Mouse (Mus musculus) neural tube, embryonic 13.5 days (tissue): ENCODE data around the gene Hemgn. TPM values are rescaled to one million over a fixed set of nuclear protein-coding genes. Genes with fewer than 3 reads are reported as not detected.
A peak's percentile ranks its signal among the peaks of the same experiment; 100 is the strongest.

Experiments used
- ATAC-seq: fragments of 200-750 bp; cut with Nextera tagmentation; 2 replicates; pipeline ENCODE4 v1.8.0; 2017; ENCODE audit warnings: low read depth, mild to moderate bottlenecking, moderate TSS enrichment, moderate library complexity
- H3K27ac ChIP-seq: fragments of 300-500 bp; sonication (generic); replicated peaks from 2 replicates; pipeline ENCODE4 v1.5.1; 2015; ENCODE audit warnings: moderate library complexity, mild to moderate bottlenecking, inconsistent platforms
- H3K27me3 ChIP-seq: fragments of 300-500 bp; sonication (generic); 2 replicates; pipeline ENCODE4 v1.6.1; 2015; ENCODE audit warnings: mild to moderate bottlenecking, inconsistent platforms
- H3K36me3 ChIP-seq: fragments of 300-500 bp; sonication (generic); 2 replicates; pipeline ENCODE4 v1.6.1; 2015; ENCODE audit warnings: mild to moderate bottlenecking, inconsistent platforms
- H3K4me1 ChIP-seq: fragments of 300-500 bp; sonication (generic); replicated peaks from 2 replicates; pipeline ENCODE4 v1.6.1; 2015; ENCODE audit warnings: inconsistent platforms
- H3K4me2 ChIP-seq: fragments of 300-500 bp; sonication (generic); 2 replicates; pipeline ENCODE4 v1.6.1; 2015; ENCODE audit warnings: inconsistent platforms, mild to moderate bottlenecking, moderate library complexity
- H3K4me3 ChIP-seq: fragments of 300-500 bp; sonication (generic); 2 replicates; pipeline ENCODE4 v1.5.1; 2015; ENCODE audit warnings: mild to moderate bottlenecking, inconsistent platforms
- H3K9ac ChIP-seq: fragments of 300-500 bp; sonication (generic); 2 replicates; pipeline ENCODE4 v1.6.1; 2015; ENCODE audit warnings: moderate library complexity, mild to moderate bottlenecking, inconsistent platforms
- H3K9me3 ChIP-seq: fragments of 300-500 bp; sonication (generic); 2 replicates; pipeline ENCODE4 v1.6.1; 2016; ENCODE audit warnings: inconsistent platforms
- WGBS: fragments of 180-500 bp; shearing (Covaris S2); methylation state at CpG from one replicate; pipeline ENCODE4 v1.1.7; 2015; 5-methylcytosine and 5-hydroxymethylcytosine counted together
- polyA plus RNA-seq: library from polyadenylated mRNA; unstranded; fragments of >200 nt; fragmentation: Nextera tagmentation; extraction: Ambion mirVana; gene quantifications from 2 replicates; pipeline ENCODE4 v1.2.1, GENCODE M21; 2015

Hemgn gene
- 0.37 and 0.60 TPM in 2 replicates for polyA plus RNA-seq

DNA sequence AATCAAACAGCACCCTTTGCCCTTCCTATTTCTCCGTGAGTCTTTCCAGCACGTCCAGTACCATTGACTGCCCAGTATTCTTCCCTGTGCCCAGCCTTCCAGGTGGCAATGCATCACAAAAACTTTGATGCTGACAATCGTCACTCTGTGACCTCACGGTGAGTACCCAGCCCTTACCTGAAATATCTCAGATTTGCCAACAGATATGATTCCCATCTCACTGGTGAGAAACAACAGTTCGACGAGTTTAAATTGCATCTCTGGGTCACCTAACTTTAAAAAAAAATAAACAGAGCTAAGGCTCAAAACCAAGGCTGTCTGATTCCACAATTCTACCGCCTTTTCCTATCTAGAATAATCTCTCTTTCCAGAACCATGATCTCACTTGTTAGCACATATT is at the start of gene Hemgn:
Gene Hemgn, minus strand, starts transcription at position 101 of the 400 bp plus-strand sequence.
- Histone ChIP-seq H3K36me3 (no peaks in the 10 kb centered on the region), H3K9ac (no peak within 1 kb of the TSS), H3K4me3 (no peak within 1 kb of the TSS), H3K9me3 (no peaks in the 10 kb centered on the region), H3K27me3 (no peaks in the 10 kb centered on the region), H3K27ac (no peak within 1 kb of the TSS), H3K4me1 (no peaks in the 10 kb centered on the region), H3K4me2 (no peak within 1 kb of the TSS)
- no peak for ATAC-seq
- 85% methylated on average over 7 of the region's 7 CpGs for WGBS

GRCm38 (mm10) chr4:46458411-46458810 is 45.1 kb upstream of the Hemgn start:
- no peak for ATAC-seq
- Histone ChIP-seq H3K36me3 (peaks cover 22% of the 10 kb centered on the region), H3K9ac (no peak overlapping the region), H3K9me3 (no peaks in the 10 kb centered on the region), H3K4me3 (no peak overlapping the region), H3K4me2 (no peak overlapping the region), H3K27me3 (no peaks in the 10 kb centered on the region), H3K4me1 (peaks cover 20% of the 10 kb centered on the region), H3K27ac (no peak overlapping the region)
- WGBS = 93% methylated on average over 2 of the region's 2 CpGs

DNA sequence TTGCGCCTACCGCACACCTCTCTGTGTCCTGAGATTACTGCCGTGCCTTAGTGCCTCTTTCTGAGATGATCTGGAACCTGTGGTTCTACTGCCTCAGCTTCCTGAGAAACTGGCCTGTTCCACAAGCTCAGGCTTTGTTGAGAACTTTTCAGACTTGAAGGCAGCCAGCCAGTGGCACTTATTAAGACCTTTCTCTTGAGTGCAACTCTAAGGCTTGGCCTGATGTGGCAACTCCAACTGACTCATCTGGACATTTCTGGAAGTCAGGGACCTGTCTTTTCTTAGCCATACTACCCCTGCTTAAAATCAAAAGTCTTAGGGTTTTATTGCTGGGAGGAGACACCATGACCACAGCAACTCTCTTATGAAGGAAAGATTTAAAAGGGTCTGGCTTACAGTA is 43.9 kb upstream of the Hemgn start:
- no peak for ATAC-seq
- H3K27ac ChIP-seq = no peak overlapping the region
- H3K4me3 ChIP-seq = no peak overlapping the region
- H3K9ac ChIP-seq = no peak overlapping the region
- H3K9me3 ChIP-seq = no peaks in the 10 kb centered on the region
- no peaks in the 10 kb centered on the region for H3K27me3 ChIP-seq
- no peak overlapping the region for H3K4me2 ChIP-seq
- peaks cover 17% of the 10 kb centered on the region; the same call in 1 of the 2 replicates for H3K36me3 ChIP-seq
- 97% methylated on average over 3 of the region's 3 CpGs for WGBS
- peaks cover 32% of the 10 kb centered on the region for H3K4me1 ChIP-seq

- H3K27me3 ChIP-seq = no peaks in the 10 kb centered on the region
- H3K9me3 ChIP-seq = no peaks in the 10 kb centered on the region
- peaks cover 16% of the 10 kb centered on the region; the same call in 1 of the 2 replicates for H3K36me3 ChIP-seq
- H3K9ac ChIP-seq = no peak overlapping the region
- no peak overlapping the region for H3K27ac ChIP-seq
- H3K4me1 ChIP-seq = peaks cover 32% of the 10 kb centered on the region
- ATAC-seq = no peak
- WGBS = 92% methylated on average over 4 of the region's 4 CpGs
- no peak overlapping the region for H3K4me3 ChIP-seq
- H3K4me2 ChIP-seq = no peak overlapping the region
Observed at GRCm38 (mm10) chr4:46456762-46457161, 43.5 kb upstream of the Hemgn start.

GRCm38 (mm10) chr4:46454097-46454864 is 41.0 kb upstream of the Hemgn start:
- ATAC-seq = no peak
- Histone ChIP-seq H3K4me1 (peaks cover 38% of the 10 kb centered on the region), H3K4me2 (no peak overlapping the region), H3K9ac (peak overlapping the region; percentile 41; the same call in 1 of the 2 replicates), H3K9me3 (no peaks in the 10 kb centered on the region), H3K27me3 (no peaks in the 10 kb centered on the region), H3K4me3 (no peak overlapping the region), H3K27ac (no peak overlapping the region), H3K36me3 (no peaks in the 10 kb centered on the region)
- WGBS = 81% methylated on average over 5 of the region's 5 CpGs

GRCm38 (mm10) chr4:46452855-46453719 is 39.8 kb upstream of the Hemgn start:
- peak overlapping the region; percentile 81 for H3K4me2 ChIP-seq
- no peaks in the 10 kb centered on the region for H3K27me3 ChIP-seq
- H3K36me3 ChIP-seq = no peaks in the 10 kb centered on the region
- no peak for ATAC-seq
- peak overlapping the region; percentile 98 for H3K9ac ChIP-seq
- H3K27ac ChIP-seq = peak overlapping the region; percentile 97; the same call in 1 of the 2 replicates
- H3K4me3 ChIP-seq = peak overlapping the region; percentile 82
- 31% methylated on average over 13 of the region's 13 CpGs for WGBS
- no peaks in the 10 kb centered on the region for H3K9me3 ChIP-seq
- peaks cover 47% of the 10 kb centered on the region for H3K4me1 ChIP-seq

- under 1% methylated on average over 19 of the region's 19 CpGs for WGBS
- no peak for ATAC-seq
Observed at GRCm38 (mm10) chr4:46452481-46452850, 39.2 kb upstream of the Hemgn start.

GRCm38 (mm10) chr4:46451758-46452480 is 38.6 kb upstream of the Hemgn start:
- peak; percentile 44 for ATAC-seq
- Histone ChIP-seq H3K4me3 (peak overlapping the region; percentile 82), H3K9me3 (no peaks in the 10 kb centered on the region), H3K27ac (peak overlapping the region; percentile 97), H3K36me3 (no peaks in the 10 kb centered on the region), H3K4me2 (peak overlapping the region; percentile 81), H3K9ac (peak overlapping the region; percentile 98), H3K4me1 (peaks cover 47% of the 10 kb centered on the region), H3K27me3 (no peaks in the 10 kb centered on the region)
- under 1% methylated on average over 69 of the region's 111 CpGs for WGBS

More at GRCm38 (mm10) chr4:46452481-46452850, 39.2 kb upstream of the Hemgn start:
- Histone ChIP-seq H3K27me3 (no peaks in the 10 kb centered on the region), H3K4me3 (peak overlapping the region; percentile 82), H3K4me2 (peak overlapping the region; percentile 81), H3K9ac (peak overlapping the region; percentile 98), H3K9me3 (no peaks in the 10 kb centered on the region), H3K27ac (peak overlapping the region; percentile 97), H3K36me3 (no peaks in the 10 kb centered on the region), H3K4me1 (peaks cover 47% of the 10 kb centered on the region)

GRCm38 (mm10) chr4:46451240-46451757 is 38.0 kb upstream of the Hemgn start:
- Histone ChIP-seq H3K4me3 (peak overlapping the region; percentile 82), H3K36me3 (no peaks in the 10 kb centered on the region), H3K4me2 (peak overlapping the region; percentile 81), H3K4me1 (peaks cover 47% of the 10 kb centered on the region), H3K27me3 (no peaks in the 10 kb centered on the region), H3K27ac (peak overlapping the region; percentile 97), H3K9me3 (no peaks in the 10 kb centered on the region), H3K9ac (peak overlapping the region; percentile 98)
- 0% methylated on average over 38 of the region's 70 CpGs for WGBS
- peak; percentile 76 for ATAC-seq

DNA sequence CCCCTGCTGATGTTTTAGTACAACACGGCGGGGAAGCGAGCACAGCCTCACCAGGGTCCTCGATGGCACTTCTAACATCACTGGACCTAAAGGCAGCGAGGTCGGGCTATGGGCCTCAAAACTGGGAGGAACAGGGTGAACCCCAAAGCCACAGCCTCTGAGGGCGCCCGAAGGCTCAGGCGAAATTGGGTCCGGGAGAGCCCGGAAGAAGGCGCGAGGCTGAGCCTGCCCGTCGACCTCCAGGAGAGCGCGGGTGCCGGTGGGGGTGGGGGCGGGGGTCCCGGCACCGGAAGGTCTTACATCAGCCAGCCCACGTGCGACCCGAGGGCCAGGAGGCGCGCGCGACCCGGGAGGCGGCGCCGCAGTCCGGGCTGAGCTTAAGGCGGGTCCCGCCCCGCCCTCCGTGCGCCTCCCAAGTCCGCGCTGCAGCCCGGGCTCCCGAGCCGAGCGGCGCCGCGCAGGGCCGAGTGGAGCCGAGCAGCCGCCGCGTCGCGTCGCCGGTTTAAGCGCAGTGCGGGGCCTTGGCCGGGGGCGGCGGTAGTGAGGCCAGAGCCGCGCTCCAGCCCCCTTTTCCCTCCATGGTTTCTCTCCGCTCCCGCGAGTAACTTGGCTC is 37.3 kb upstream of the Hemgn start, which contains the start of gene Anp32b:
Gene Anp32b, plus strand, starts transcription at position 384 of the 613 bp plus-strand sequence.
- Histone ChIP-seq H3K4me1 (peaks cover 47% of the 10 kb centered on the region), H3K27ac (peak within 1 kb of the TSS; percentile 97), H3K4me2 (peak within 1 kb of the TSS; percentile 81), H3K4me3 (peak within 1 kb of the TSS; percentile 82), H3K36me3 (no peaks in the 10 kb centered on the region), H3K9me3 (no peaks in the 10 kb centered on the region), H3K27me3 (no peaks in the 10 kb centered on the region), H3K9ac (peak within 1 kb of the TSS; percentile 98)
- WGBS = under 1% methylated on average over 61 of the region's 66 CpGs
- peak; percentile 96 for ATAC-seq

DNA sequence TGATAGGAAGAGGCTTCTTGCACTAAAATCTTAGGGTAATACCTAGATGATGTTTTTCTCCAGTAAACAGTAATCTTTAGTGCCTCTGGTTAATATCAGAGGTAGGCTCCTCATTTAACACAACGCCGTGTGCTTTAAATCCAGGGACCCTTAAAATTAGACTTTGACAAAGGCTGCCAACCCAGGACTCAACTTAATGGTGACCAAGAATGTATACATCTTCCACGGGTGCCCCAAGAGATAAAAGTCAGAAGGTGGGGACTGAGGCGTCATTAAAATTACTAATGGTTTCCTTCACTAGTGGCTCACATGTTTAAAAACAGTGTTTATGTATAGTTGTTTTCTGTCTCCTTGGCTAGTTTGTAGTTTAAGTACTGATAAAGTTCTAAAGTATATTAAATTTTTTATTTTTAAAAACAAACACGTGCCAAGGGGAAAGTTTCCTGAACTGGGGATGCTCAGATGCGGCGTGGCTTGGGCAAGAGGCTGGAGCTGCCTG is 36.8 kb upstream of the Hemgn start:
- Histone ChIP-seq H3K27me3 (no peaks in the 10 kb centered on the region), H3K27ac (peak overlapping the region; percentile 97), H3K4me3 (peak overlapping the region; percentile 82), H3K36me3 (no peaks in the 10 kb centered on the region), H3K4me1 (peaks cover 42% of the 10 kb centered on the region), H3K4me2 (peak overlapping the region; percentile 81), H3K9me3 (no peaks in the 10 kb centered on the region), H3K9ac (peak overlapping the region; percentile 98)
- WGBS = 24% methylated on average over 7 of the region's 7 CpGs
- no peak for ATAC-seq
